Mouse (Mus musculus): ENCODE data around the gene Dnaja3.

- TF ChIP-seq POLR2A (IDR thresholded peaks at IDR 0.05; ENCODE audit: insufficient read depth, low read depth, low read length) (no peak), CTCF (IDR thresholded peaks at IDR 0.05; ENCODE audit: insufficient read depth, low read depth, low read length) (no peak)
These were observed 71.4 kb downstream of the Dnaja3 start for GRCm38 (mm10) chr16:4711173-4711572.

Measured in olfactory bulb, adult 2 months (tissue).